In genomic region chr5:34989321-34989772, GRCm38 (mm10) we compare ENCODE assay signal across 9 mouse cellular contexts. TPM values are rescaled to one million over a fixed set of nuclear protein-coding genes. Genes with fewer than 3 reads are reported as not detected.
DNase-seq lines count a peak whose midpoint lies in the region; ATAC-seq lines count a peak whose summit lies in the region.
"Had no signal": no experiment of that assay in that cellular context is flagged by ENCODE, and none has a peak within 500 bp of the region (broad histone marks: within the 10 kb centered on the region; RNA-seq: fewer than 3 reads in every experiment).

No protein-coding gene starts in this region.

- H3K4me3 ChIP-seq in forebrain, embryonic 15.5 days = no peak overlapping the region
- no peak overlapping the region for H3K4me3 ChIP-seq in forebrain, embryonic 12.5 days (replicated peaks)
- no peak overlapping the region for H3K4me3 ChIP-seq in stomach, embryonic 16.5 days (replicated peaks; ENCODE audit: low read length)

- no peak overlapping the region for H3K4me2 ChIP-seq in forebrain, embryonic 15.5 days (replicated peaks)
- no peak overlapping the region for H3K4me2 ChIP-seq in forebrain, embryonic 12.5 days
- no peak overlapping the region for H3K4me2 ChIP-seq in stomach, embryonic 16.5 days (ENCODE audit: low read depth, low read length)

- H3K4me1 ChIP-seq in forebrain, embryonic 15.5 days = peaks cover 17% of the 10 kb centered on the region
- H3K4me1 ChIP-seq in forebrain, embryonic 12.5 days = peaks cover 2% of the 10 kb centered on the region; the same call in 1 of the 2 replicates
- peaks cover 8% of the 10 kb centered on the region for H3K4me1 ChIP-seq in stomach, embryonic 16.5 days (ENCODE audit: control insufficient read depth, insufficient read depth, low read length)

- H3K27me3 ChIP-seq in forebrain, embryonic 15.5 days = no peaks in the 10 kb centered on the region
- H3K27me3 ChIP-seq in forebrain, embryonic 12.5 days = no peaks in the 10 kb centered on the region
- no peaks in the 10 kb centered on the region for H3K27me3 ChIP-seq in stomach, embryonic 16.5 days (ENCODE audit: control insufficient read depth, insufficient read depth, low read length)

- ATAC-seq in forebrain, embryonic 15.5 days (replicated peaks) = 0 out of 2 replicates have a peak, but pooled peaks have one; percentile 27
- no peak for ATAC-seq in forebrain, embryonic 12.5 days (ENCODE audit: low FRiP score)
- no peak for ATAC-seq in stomach, embryonic 16.5 days (ENCODE audit: insufficient read depth, low FRiP score)

- H3K9ac ChIP-seq in forebrain, embryonic 15.5 days (replicated peaks) = no peak overlapping the region
- no peak overlapping the region for H3K9ac ChIP-seq in forebrain, embryonic 12.5 days
- H3K9ac ChIP-seq in stomach, embryonic 16.5 days (ENCODE audit: low read length) = no peak overlapping the region

- 47% methylated on average over 12 of the region's 12 CpGs for WGBS in forebrain, embryonic 15.5 days
- WGBS in forebrain, embryonic 12.5 days = 73% methylated on average over 12 of the region's 12 CpGs
- WGBS in stomach, embryonic 16.5 days = 52% methylated on average over 12 of the region's 12 CpGs

- H3K27ac ChIP-seq in forebrain, embryonic 15.5 days (replicated peaks) = peak overlapping the region; percentile 55
- no peak overlapping the region for H3K27ac ChIP-seq in forebrain, embryonic 12.5 days
- H3K27ac ChIP-seq in stomach, embryonic 16.5 days (ENCODE audit: low read length) = peak overlapping the region; percentile 64

- no peaks in the 10 kb centered on the region for H3K9me3 ChIP-seq in forebrain, embryonic 15.5 days
- H3K9me3 ChIP-seq in forebrain, embryonic 12.5 days = no peaks in the 10 kb centered on the region
- no peaks in the 10 kb centered on the region for H3K9me3 ChIP-seq in stomach, embryonic 16.5 days (replicated peaks; ENCODE audit: control insufficient read depth, low read length)

- DNase-seq in right cerebral cortex, adult 18-20 months = peak; percentile 71
- DNase-seq in right cerebral cortex, postnatal 4 days = no peak
- DNase-seq in layer of hippocampus, adult 9-10 months (ENCODE audit: low spot score) = peak; percentile 21
- no peak for DNase-seq in lung, postnatal 4 days
- DNase-seq in cerebellum, adult 9-10 months = no peak
- DNase-seq: cerebellum, adult 9-11 months had no signal

- peaks cover 6% of the 10 kb centered on the region; the same call in 1 of the 2 replicates for H3K36me3 ChIP-seq in forebrain, embryonic 15.5 days
- peaks cover 48% of the 10 kb centered on the region for H3K36me3 ChIP-seq in forebrain, embryonic 12.5 days (replicated peaks)
- peaks cover 4% of the 10 kb centered on the region; the same call in 1 of the 2 replicates for H3K36me3 ChIP-seq in stomach, embryonic 16.5 days (ENCODE audit: control insufficient read depth, insufficient read depth, low read length)

RNA-seq across cellular contexts. Expression of gene Rgs12, which starts 40.1 kb away (rescaled TPM):
- polyA plus RNA-seq in forebrain, embryonic 15.5 days (2015; fragmentation: Nextera tagmentation; extraction: Ambion mirVana) = 64.7 and 64.9 TPM in 2 replicates
- polyA plus RNA-seq in forebrain, embryonic 12.5 days (2016; fragmentation: Nextera tagmentation; extraction: Ambion mirVana) = 74.9 and 75.4 TPM in 2 replicates
- polyA plus RNA-seq in stomach, embryonic 16.5 days (2015; fragmentation: Nextera tagmentation; extraction: Ambion mirVana) = 31.8 and 34.4 TPM in 2 replicates

RNA-seq across cellular contexts. Expression of gene Hgfac, which starts 52.0 kb away (rescaled TPM):
- 0.69 and 0.75 TPM in 2 replicates for polyA plus RNA-seq in forebrain, embryonic 15.5 days (2015; fragmentation: Nextera tagmentation; extraction: Ambion mirVana)
- polyA plus RNA-seq in forebrain, embryonic 12.5 days (2016; fragmentation: Nextera tagmentation; extraction: Ambion mirVana) = 0.57 and 0.70 TPM in 2 replicates
- 7.7 and 8.2 TPM in 2 replicates for polyA plus RNA-seq in stomach, embryonic 16.5 days (2015; fragmentation: Nextera tagmentation; extraction: Ambion mirVana)

Comparison
In these comparisons a context has a peak if more than half of its experiments do, and no peak if none do; other contexts are left out.
1. DNase-seq: peak in right cerebral cortex, adult 18-20 months (single experiment) and layer of hippocampus, adult 9-10 months (single experiment); none in right cerebral cortex, postnatal 4 days (single experiment), lung, postnatal 4 days (0 of 2) and cerebellum, adult 9-10 months (single experiment).